Comparison of ENCODE assay signal across 11 mouse cellular contexts in the genomic region with DNA sequence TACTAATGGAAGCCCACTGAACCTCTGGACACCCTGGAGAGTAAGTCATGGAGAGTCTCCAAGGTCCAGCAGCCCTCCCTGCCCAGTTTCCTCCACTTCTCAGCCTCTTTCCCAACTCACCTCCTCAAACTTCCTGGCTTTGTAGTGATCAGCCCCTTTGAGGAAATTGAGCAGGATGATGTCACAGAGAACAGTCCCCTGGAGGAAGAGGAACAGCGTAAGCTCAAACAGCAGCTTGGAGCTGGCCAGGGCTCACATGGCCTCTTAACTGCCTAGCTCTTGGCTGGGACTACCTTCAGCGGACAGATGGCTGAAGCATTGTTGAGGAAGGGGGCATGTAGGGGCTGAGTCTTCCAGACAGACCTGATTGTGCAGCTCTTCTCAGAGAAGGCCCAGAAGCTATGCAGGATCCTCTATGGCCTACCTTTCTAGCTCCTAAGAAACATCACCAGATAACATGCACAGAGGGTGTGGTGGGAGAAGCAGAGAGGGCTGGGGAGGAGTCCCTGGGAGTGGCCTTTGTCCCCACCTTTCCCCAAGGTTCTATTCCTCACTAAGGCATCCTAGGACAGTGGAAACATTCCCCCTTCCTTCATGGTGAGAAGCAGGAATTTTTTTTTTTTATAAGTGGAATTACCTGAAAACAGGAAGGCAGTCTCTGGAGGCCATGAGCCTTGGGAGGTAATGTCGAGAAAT. TPM values are rescaled to one million over a fixed set of nuclear protein-coding genes. Genes with fewer than 3 reads are reported as not detected.
A peak's percentile ranks its signal among the peaks of the same experiment; 100 is the strongest.
DNase-seq lines count a peak whose midpoint lies in the region; ATAC-seq and TF ChIP-seq lines count a peak whose summit lies in the region.
"Had no signal": no experiment of that assay in that cellular context is flagged by ENCODE, and none has a peak within 500 bp of the region (broad histone marks: within the 10 kb centered on the region; RNA-seq: fewer than 3 reads in every experiment).

No protein-coding gene starts in this region.

- H3K4me2 ChIP-seq in heart, embryonic 15.5 days, result no peak overlapping the region
- H3K4me2 ChIP-seq: embryonic facial prominence, embryonic 12.5 days had no signal

- TF ChIP-seq CTCF in kidney, adult 2 months (conservative IDR thresholded peaks at IDR 0.05; ENCODE audit: insufficient read depth, insufficient read length, low read depth, low read length), result no peak

- 68% methylated on average over 3 of the region's 3 CpGs for WGBS in kidney, adult 2 months
- WGBS in heart, embryonic 15.5 days, result 59% methylated on average over 3 of the region's 3 CpGs
- WGBS in midbrain, embryonic 10.5 days, result 84% methylated on average over 3 of the region's 3 CpGs

- no peak overlapping the region for H3K4me3 ChIP-seq in kidney, adult 2 months (ENCODE audit: insufficient read depth, low read depth, low read length)
- no peak overlapping the region for H3K4me3 ChIP-seq in heart, embryonic 15.5 days
- H3K4me3 ChIP-seq in midbrain, embryonic 10.5 days, result no peak overlapping the region
- H3K4me3 ChIP-seq: embryonic facial prominence, embryonic 12.5 days had no signal

- H3K27me3 ChIP-seq in kidney, adult 2 months (replicated peaks; ENCODE audit: control insufficient read depth, insufficient read depth, low read length), result no peaks in the 10 kb centered on the region
- no peaks in the 10 kb centered on the region for H3K27me3 ChIP-seq in heart, embryonic 15.5 days
- no peaks in the 10 kb centered on the region for H3K27me3 ChIP-seq in midbrain, embryonic 10.5 days (ENCODE audit: low read depth, poor library complexity, severe bottlenecking)
- H3K27me3 ChIP-seq: CH12.LX; embryonic facial prominence, embryonic 12.5 days had no signal

- no peaks in the 10 kb centered on the region for H3K36me3 ChIP-seq in kidney, adult 2 months (ENCODE audit: control insufficient read depth, insufficient read depth, low read length)
- H3K36me3 ChIP-seq in heart, embryonic 15.5 days, result no peaks in the 10 kb centered on the region
- no peaks in the 10 kb centered on the region for H3K36me3 ChIP-seq in midbrain, embryonic 10.5 days
- H3K36me3 ChIP-seq: embryonic facial prominence, embryonic 12.5 days had no signal

- peak overlapping the region; percentile 46; the same call in 1 of the 2 replicates for H3K27ac ChIP-seq in kidney, adult 2 months (ENCODE audit: insufficient read depth, low read depth, low read length)
- peak overlapping the region; percentile 62; the same call in 1 of the 2 replicates for H3K27ac ChIP-seq in heart, embryonic 15.5 days
- H3K27ac ChIP-seq in midbrain, embryonic 10.5 days (replicated peaks), result no peak overlapping the region
- H3K27ac ChIP-seq: embryonic facial prominence, embryonic 12.5 days had no signal

- no peaks in the 10 kb centered on the region for H3K4me1 ChIP-seq in kidney, adult 2 months (ENCODE audit: control insufficient read depth, insufficient read depth, low read length)
- H3K4me1 ChIP-seq in heart, embryonic 15.5 days (replicated peaks), result peaks cover 12% of the 10 kb centered on the region; the same call in 1 of the 2 replicates
- H3K4me1 ChIP-seq in midbrain, embryonic 10.5 days, result no peaks in the 10 kb centered on the region
- H3K4me1 ChIP-seq: embryonic facial prominence, embryonic 12.5 days had no signal

- no peak for ATAC-seq in heart, embryonic 15.5 days (replicated peaks; ENCODE audit: insufficient number of reproducible peaks, insufficient read depth, low FRiP score, low read depth)
- ATAC-seq in megakaryocyte, adult 5-6 weeks (ENCODE audit: poor library complexity, severe bottlenecking), result peak; percentile 86

- TF ChIP-seq POLR2A in kidney, adult 2 months (IDR thresholded peaks at IDR 0.05; ENCODE audit: low read depth, low read length), result no peak

- no peak overlapping the region for H3K9ac ChIP-seq in heart, embryonic 15.5 days
- H3K9ac ChIP-seq: embryonic facial prominence, embryonic 12.5 days had no signal

- no peaks in the 10 kb centered on the region for H3K9me3 ChIP-seq in heart, embryonic 15.5 days (replicated peaks)
- no peaks in the 10 kb centered on the region for H3K9me3 ChIP-seq in midbrain, embryonic 10.5 days (replicated peaks)
- H3K9me3 ChIP-seq: embryonic facial prominence, embryonic 12.5 days had no signal

- peak; percentile 44 for DNase-seq in kidney, adult 2 months
- DNase-seq in kidney, postnatal 4 days, result no peak
- DNase-seq in kidney, postnatal 14 days, result peak; percentile 24
- no peak for DNase-seq in midbrain, embryonic 10.5 days (ENCODE audit: low spot score)
- DNase-seq in spleen, adult 12 weeks (ENCODE audit: low spot score), result no peak
- no peak for DNase-seq in right cerebral cortex, postnatal 25 days
- DNase-seq: gastrocnemius, postnatal 25 days had no signal

RNA-seq across cellular contexts. Expression of gene Prg3, which starts 11.6 kb away (rescaled TPM):
- 0.28 TPM in 1 of 2 replicates, not detected in the other for polyA plus RNA-seq in kidney, adult 2 months (2012; rRNA removed)
- polyA plus RNA-seq in heart, embryonic 15.5 days (2015; fragmentation: Nextera tagmentation; extraction: Ambion mirVana), result not detected in 2 replicates
- total RNA-seq in megakaryocyte, adult 5-6 weeks (2015), result 6.2 and 11.0 TPM in 2 replicates
- total RNA-seq in megakaryocyte, adult 5-6 weeks (2017), result 14.2 and 18.4 TPM in 2 replicates
- not detected in 2 replicates for polyA plus RNA-seq in midbrain, embryonic 10.5 days (2016; fragmentation: Nextera tagmentation; extraction: Ambion mirVana)
- total RNA-seq: CH12.LX; gastrocnemius, postnatal 25 days had no signal
- polyA plus RNA-seq: embryonic facial prominence, embryonic 12.5 days had no signal

RNA-seq across cellular contexts. Expression of gene Prg2, which starts 19.4 kb away (rescaled TPM):
- 0.16 TPM in 1 of 2 replicates, not detected in the other for polyA plus RNA-seq in kidney, adult 2 months (2012; rRNA removed)
- 0.35 and 0.57 TPM in 2 replicates for polyA plus RNA-seq in heart, embryonic 15.5 days (2015; fragmentation: Nextera tagmentation; extraction: Ambion mirVana)
- total RNA-seq in megakaryocyte, adult 5-6 weeks (2015), result 48.6 and 96.7 TPM in 2 replicates
- total RNA-seq in megakaryocyte, adult 5-6 weeks (2017), result 238 and 301 TPM in 2 replicates
- polyA plus RNA-seq in midbrain, embryonic 10.5 days (2016; fragmentation: Nextera tagmentation; extraction: Ambion mirVana), result 0.32 TPM in 1 of 2 replicates, not detected in the other
- total RNA-seq: gastrocnemius, postnatal 25 days had no signal

RNA-seq across cellular contexts. Expression of gene Ssrp1, which starts 37.4 kb away (rescaled TPM):
- polyA plus RNA-seq in kidney, adult 2 months (2012; rRNA removed), result 70.2 and 78.9 TPM in 2 replicates
- 104 and 141 TPM in 2 replicates for polyA plus RNA-seq in heart, embryonic 15.5 days (2015; fragmentation: Nextera tagmentation; extraction: Ambion mirVana)
- total RNA-seq in megakaryocyte, adult 5-6 weeks (2015), result 66.9 and 83.2 TPM in 2 replicates
- total RNA-seq in megakaryocyte, adult 5-6 weeks (2017), result 222 and 227 TPM in 2 replicates
- polyA plus RNA-seq in midbrain, embryonic 10.5 days (2016; fragmentation: Nextera tagmentation; extraction: Ambion mirVana), result 392 and 411 TPM in 2 replicates

RNA-seq across cellular contexts. Expression of gene P2rx3, which starts 37.6 kb away (rescaled TPM):
- polyA plus RNA-seq in kidney, adult 2 months (2012; rRNA removed), result 0.80 and 0.90 TPM in 2 replicates
- polyA plus RNA-seq in heart, embryonic 15.5 days (2015; fragmentation: Nextera tagmentation; extraction: Ambion mirVana), result 0.33 and 0.68 TPM in 2 replicates
- 0.11 and 0.16 TPM in 2 replicates for total RNA-seq in megakaryocyte, adult 5-6 weeks (2015)
- total RNA-seq in megakaryocyte, adult 5-6 weeks (2017), result not detected in 2 replicates
- 4.7 and 6.2 TPM in 2 replicates for polyA plus RNA-seq in midbrain, embryonic 10.5 days (2016; fragmentation: Nextera tagmentation; extraction: Ambion mirVana)

RNA-seq across cellular contexts. Expression of gene Tnks1bp1, which starts 48.2 kb away (rescaled TPM):
- 46.9 and 47.0 TPM in 2 replicates for polyA plus RNA-seq in kidney, adult 2 months (2012; rRNA removed)
- 23.9 and 31.7 TPM in 2 replicates for polyA plus RNA-seq in heart, embryonic 15.5 days (2015; fragmentation: Nextera tagmentation; extraction: Ambion mirVana)
- 1.5 and 1.9 TPM in 2 replicates for total RNA-seq in megakaryocyte, adult 5-6 weeks (2015)
- total RNA-seq in megakaryocyte, adult 5-6 weeks (2017), result 4.8 and 5.6 TPM in 2 replicates
- 29.9 and 33.7 TPM in 2 replicates for polyA plus RNA-seq in midbrain, embryonic 10.5 days (2016; fragmentation: Nextera tagmentation; extraction: Ambion mirVana)

Comparison
In these comparisons a context has a peak if more than half of its experiments do, and no peak if none do; other contexts are left out.
1. DNase-seq: peak in kidney, adult 2 months (single experiment) and kidney, postnatal 14 days (single experiment); none in kidney, postnatal 4 days (0 of 2), midbrain, embryonic 10.5 days (single experiment), spleen, adult 12 weeks (single experiment) and right cerebral cortex, postnatal 25 days (single experiment).